Mouse (Mus musculus) retina, postnatal 1 day (tissue): ENCODE results near the gene Macrod2.

Experiments used
- DNase-seq: peaks from one replicate; pipeline ENCODE4 v3.0.0-alpha.2; 2012

The Macrod2 gene

DNA sequence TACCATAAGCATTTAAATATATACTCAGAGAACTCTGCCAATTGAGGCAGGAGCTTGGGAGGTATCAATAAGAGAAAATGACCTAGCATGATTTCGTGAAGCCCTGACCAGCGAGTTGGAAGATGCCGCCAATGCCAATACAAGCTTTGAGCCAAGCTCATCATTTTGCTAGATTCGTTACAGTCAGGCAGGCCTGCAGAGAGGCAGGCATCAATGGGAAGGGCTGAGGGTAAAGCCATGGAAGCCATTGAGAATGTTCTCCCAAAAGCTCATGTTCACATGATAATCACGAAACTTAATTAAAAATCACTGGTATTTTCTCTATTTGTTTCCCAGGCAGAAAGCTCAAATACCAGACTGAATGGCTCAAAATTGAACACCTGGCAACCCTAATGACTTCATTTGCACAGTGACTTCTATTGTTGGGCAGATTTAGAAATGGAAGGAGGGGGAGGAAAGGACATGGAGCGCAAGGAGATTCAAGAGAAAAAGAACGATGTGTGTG is 928.9 kb downstream of the Macrod2 start:
- DNase-seq: no peak

DNA sequence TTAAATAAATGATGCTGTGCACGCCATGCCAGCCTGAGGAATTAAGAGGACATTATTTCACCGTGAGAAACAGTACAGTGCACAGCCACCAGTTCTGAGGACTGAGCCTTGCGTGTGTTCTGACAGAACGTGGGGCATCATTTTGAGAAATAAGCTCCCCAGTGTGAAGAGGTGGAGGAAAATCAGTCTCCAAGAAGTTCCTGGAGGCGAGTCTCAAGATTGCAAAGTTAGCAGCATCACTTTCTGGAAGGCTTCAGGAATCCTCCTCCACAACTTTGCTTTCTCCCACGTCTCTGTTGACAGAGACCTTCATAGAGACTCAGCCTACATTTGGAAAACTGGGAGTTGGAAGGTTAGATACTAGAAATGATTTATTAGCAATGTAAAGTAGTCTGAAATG is 932.2 kb downstream of the Macrod2 start:
- no peak for DNase-seq

DNA sequence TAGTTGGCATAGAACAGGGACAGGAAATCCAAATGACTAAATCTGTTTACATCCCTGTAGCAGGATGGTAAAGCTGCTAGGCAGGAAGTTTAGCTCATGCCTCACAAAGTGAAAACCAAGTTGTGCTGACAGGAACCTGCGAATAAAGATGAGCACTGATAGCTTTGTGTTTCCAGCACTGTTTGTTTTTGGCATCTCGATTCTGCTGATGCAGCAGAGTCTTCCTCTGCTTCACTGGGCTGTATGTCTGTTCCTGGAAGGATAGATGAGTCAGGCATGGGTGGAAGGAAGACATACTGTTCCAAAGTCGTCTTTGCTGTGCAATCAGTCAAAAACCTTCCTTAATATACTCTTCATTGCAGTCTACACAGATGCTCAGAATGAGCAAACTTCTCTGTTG is 942.6 kb downstream of the Macrod2 start:
- DNase-seq: no peak

GRCm38 (mm10) chr2:141343988-141344535 is 949.0 kb downstream of the Macrod2 start:
- peak; percentile 38 for DNase-seq

DNA sequence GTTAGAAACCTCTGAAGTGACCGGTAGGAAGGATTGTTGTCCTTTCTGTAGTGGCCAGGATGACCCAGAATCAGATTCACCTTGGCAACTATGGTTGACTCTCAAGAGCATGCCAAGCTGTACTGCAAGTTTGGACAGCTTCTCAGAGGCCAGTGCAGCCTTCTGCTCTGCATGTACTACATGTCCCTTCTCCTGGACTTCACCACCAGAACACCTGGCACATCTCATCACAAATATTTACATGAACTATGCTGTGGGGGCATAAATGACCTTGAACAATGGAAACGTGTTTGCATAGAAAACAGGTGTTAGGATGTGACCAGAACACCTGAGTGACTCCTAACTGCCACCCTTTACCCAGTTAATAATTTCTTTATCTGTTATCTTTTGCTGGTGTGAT is 957.5 kb downstream of the Macrod2 start:
- no peak for DNase-seq

DNA sequence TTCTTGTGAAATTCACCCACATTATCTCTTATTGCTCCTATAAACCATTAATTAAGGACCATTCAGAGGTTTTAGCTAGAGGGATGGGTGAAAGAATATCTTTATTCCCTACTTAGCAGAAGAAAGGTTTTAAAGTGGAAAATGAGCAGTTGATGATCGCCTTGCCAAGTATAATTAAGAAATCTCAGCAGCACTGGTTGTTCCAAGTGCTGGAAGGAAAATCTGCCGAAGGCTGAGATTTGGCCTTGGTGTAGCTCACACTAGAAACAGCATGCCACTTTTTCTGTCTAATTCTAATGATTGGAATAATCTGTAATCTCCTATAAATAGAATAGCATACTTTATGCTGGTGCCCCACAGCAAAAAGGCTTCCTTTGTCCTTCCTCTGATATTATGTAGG is 993.5 kb downstream of the Macrod2 start:
- DNase-seq: no peak

GRCm38 (mm10) chr2:141391229-141391628 is 996.1 kb downstream of the Macrod2 start:
- no peak for DNase-seq

GRCm38 (mm10) chr2:141394806-141395205 is 999.7 kb downstream of the Macrod2 start:
- no peak for DNase-seq

DNA sequence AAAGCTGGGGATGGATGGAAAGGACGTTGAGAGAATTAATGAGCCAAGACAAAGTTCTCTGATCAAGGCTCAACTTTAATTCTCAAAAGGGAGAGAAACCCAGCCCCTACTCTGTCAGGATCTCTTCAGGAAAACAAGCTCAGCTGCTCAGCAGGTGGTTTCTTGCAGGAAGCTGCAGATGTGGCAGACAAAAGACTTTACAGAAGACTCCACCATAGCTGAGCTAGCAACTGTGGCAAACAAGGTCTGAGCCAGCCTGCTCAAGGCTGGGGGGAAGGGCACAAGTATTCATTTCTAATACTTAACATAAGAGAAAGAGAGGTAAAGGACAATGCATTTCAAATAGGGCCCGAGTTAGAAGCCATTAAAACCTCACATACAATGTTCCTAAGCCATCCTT is 1013.7 kb downstream of the Macrod2 start:
- no peak for DNase-seq

GRCm38 (mm10) chr2:141416436-141416835 is 1021.3 kb downstream of the Macrod2 start:
- no peak for DNase-seq

GRCm38 (mm10) chr2:141416855-141417544 is 1021.9 kb downstream of the Macrod2 start:
- no peak for DNase-seq

- no peak for DNase-seq
Observed at GRCm38 (mm10) chr2:141419806-141420205, 1024.7 kb downstream of the Macrod2 start.

DNA sequence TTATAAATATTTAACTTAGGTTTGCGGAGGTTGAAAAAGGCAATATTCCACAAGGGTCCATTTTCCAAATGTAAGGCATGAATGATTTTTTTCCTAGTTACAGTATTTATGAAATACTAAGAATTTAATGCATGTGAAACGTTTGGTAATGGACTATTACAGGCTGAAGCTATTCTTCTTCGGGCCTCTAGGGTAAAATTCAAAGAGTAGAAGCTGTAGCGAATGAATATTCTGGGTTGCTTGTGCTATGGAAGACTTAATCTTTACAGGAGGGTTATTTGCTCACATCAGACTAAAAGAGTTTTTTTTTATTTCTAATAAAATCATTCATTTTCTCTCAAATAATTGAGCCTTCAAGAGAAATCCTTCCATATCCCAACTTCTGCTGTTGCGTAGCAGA is 1039.0 kb downstream of the Macrod2 start:
- no peak for DNase-seq

- DNase-seq: peak; percentile 60
Observed at GRCm38 (mm10) chr2:141434731-141435570, 1039.8 kb downstream of the Macrod2 start.

DNA sequence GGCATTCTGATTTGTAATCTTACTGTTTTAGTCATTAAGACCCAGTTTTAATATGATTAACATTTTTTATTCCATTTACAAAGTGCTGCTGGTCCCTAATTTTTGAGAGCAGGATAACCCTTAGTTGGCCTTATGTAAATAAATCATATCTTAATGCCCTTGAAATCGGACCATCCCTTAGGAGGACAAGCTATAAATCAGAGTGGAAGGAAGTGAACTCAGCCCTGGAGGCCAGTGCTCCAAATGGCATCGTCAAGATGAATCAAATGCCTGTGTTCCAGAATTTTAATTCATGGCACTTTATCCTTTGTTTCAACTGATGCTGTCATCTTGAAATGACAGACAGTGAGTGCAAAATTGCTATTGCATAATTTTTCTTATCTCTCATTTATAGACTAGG is 1046.8 kb downstream of the Macrod2 start:
- no peak for DNase-seq

DNA sequence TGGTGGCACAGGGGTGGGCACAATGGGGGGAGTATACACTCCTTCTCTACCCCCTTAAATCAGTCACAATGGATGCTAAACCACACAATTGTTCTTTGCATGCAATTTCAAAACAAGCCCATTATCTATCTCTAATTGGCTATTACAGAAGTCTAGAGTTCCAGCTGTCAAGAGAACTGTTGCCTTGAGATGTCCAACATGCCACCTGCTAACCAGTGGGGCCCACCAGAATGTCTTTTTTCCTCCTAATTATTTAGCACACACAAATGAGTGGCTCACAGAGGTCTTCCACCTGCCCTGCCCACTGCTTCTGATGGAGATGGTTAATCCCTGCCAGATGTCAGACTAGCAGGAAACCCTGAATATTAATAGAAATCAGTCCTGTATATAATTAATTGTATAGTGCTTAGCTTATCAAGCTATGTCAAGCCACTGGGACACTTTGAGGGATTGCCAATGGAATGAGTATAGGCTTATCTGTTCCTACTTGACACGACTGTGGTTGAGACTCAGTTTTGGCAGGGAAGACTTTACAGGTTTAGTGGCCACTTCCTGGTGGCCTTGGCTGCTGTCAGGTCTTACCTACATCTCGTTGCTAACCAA is 1054.1 kb downstream of the Macrod2 start:
- peak; percentile 76 for DNase-seq

DNA sequence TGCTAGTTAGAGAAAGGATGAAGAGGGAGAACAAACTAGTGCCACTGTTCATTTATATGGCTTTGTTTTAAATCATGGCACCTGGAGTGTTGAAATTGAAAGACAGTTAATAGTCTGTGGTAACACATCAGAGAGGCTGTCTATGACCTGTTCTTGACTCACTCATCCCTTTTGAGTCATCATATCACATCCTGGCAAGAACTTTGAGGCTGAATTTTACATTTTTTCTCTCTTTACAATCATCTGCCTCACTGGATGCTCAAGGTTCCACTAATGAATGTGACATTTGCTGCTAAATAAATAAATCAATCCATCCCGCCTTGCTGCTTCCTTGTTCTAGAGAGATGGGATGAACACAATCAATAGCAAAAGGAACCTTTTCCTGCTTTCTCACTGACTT is 1068.8 kb downstream of the Macrod2 start:
- no peak for DNase-seq

- no peak for DNase-seq
Observed at GRCm38 (mm10) chr2:141472791-141473190, 1077.7 kb downstream of the Macrod2 start.

DNA sequence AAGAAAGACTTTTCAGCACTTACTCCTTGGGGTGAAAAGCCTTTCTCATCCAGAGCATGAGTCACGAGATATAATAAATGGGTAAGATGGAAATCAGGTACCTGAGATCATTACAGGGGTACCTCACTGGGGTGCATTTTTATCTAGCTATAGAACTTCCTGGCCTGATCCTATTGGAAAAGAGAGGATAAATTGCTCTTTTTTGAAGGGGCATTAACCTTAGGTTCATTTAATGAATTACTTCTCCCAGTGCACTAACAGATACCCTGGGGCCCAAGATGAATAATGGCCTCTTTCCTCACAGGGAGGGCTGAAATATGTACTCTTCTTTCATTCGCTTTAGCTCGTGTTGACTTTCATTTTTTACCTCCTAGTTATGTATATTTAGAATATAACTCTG is 1082.5 kb downstream of the Macrod2 start:
- no peak for DNase-seq

DNA sequence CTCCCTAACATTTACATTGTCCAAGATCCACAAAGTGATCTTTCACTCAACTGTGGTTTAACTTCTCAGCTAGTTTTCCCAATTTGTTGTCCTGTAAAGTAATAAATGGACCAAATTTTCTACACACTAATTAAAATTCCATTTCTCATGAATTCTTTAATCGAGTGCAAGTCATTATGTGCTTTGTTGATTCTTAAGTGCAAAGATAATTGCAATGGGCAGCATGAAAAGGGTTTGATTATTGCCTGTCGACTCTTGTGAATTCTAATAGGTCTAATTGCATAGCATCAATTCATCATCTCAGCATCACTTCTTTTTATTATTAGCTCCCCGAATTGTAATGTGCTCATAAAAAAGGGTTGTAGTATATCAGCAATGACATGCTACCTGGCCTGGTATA is 1095.4 kb downstream of the Macrod2 start:
- DNase-seq: peak; percentile 7

GRCm38 (mm10) chr2:141505451-141505850 is 1110.3 kb downstream of the Macrod2 start:
- no peak for DNase-seq

DNA sequence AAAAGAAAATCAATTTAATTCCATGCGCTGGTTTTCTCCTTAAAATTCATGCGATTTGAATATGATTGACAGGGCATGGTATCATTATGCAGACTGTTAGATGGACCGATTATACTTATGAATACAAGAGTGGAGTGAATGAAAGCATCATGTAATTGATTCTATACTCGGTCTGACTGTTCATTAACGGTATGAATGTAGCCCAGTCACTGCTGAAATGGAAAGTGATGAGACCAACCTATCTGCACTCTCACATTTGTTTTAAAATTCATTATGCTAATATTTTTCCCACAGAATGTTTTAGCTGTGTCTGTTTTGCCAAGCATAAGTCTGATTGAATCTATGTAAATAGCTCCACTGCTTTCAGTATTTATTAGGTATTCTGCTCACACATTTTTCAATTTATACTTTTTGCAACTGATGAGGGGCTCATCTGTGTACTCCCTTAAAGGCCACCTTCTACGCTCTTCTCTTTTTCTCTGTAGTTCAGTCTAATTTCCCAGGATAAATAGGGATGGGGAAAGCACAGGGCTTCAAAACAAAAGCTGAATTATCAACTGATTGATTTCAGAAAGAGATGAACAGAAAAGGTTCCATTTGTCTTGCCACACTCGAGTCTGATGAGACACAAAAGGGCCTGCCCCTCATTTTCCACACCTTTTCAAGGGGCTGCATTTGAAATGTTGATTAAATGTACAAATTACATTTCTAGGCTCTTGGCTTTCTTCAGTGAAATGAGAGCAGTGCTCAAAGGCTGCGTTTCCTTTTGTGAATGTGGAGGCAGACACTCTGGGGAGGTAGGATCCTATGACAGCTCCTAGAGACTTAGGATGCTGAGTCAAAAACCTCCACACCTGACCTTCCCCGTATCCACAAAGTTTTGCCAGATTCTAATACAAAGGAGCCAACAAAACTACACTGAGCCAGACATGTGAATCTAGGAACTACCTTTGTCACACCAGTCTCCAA is 1113.1 kb downstream of the Macrod2 start:
- DNase-seq: no peak
